Mouse (Mus musculus): ENCODE data around the gene 1110051M20Rik.

1110051M20Rik gene

GRCm38 (mm10) chr2:91421641-91422040 is 22.9 kb downstream of the 1110051M20Rik start:
- DNase-seq (ENCODE audit: low spot score) = no peak

GRCm38 (mm10) chr2:91413811-91414210 is 30.7 kb downstream of the 1110051M20Rik start:
- DNase-seq (ENCODE audit: low spot score) = no peak

- DNase-seq (ENCODE audit: low spot score) = no peak
Observed at GRCm38 (mm10) chr2:91412361-91412760, 32.1 kb downstream of the 1110051M20Rik start.

GRCm38 (mm10) chr2:91411473-91411872 is 33.0 kb downstream of the 1110051M20Rik start:
- no peak for DNase-seq (ENCODE audit: low spot score)

GRCm38 (mm10) chr2:91408031-91408430 is 36.5 kb downstream of the 1110051M20Rik start:
- no peak for DNase-seq (ENCODE audit: low spot score)

- DNase-seq (ENCODE audit: low spot score) = no peak
Observed at GRCm38 (mm10) chr2:91405071-91405470, 39.4 kb downstream of the 1110051M20Rik start.

- no peak for DNase-seq (ENCODE audit: low spot score)
Observed at GRCm38 (mm10) chr2:91399727-91400126, 44.8 kb downstream of the 1110051M20Rik start.

- no peak for DNase-seq (ENCODE audit: low spot score)
Observed at GRCm38 (mm10) chr2:91399168-91399567, 45.3 kb downstream of the 1110051M20Rik start.

GRCm38 (mm10) chr2:91394078-91394477 is 50.4 kb downstream of the 1110051M20Rik start:
- no peak for DNase-seq (ENCODE audit: low spot score)

GRCm38 (mm10) chr2:91388738-91389137 is 55.8 kb downstream of the 1110051M20Rik start:
- DNase-seq (ENCODE audit: low spot score) = no peak

GRCm38 (mm10) chr2:91388281-91388680 is 56.2 kb downstream of the 1110051M20Rik start:
- no peak for DNase-seq (ENCODE audit: low spot score)

GRCm38 (mm10) chr2:91387287-91387958 is 57.1 kb downstream of the 1110051M20Rik start:
- no peak for DNase-seq (ENCODE audit: low spot score)

GRCm38 (mm10) chr2:91386547-91387286 is 57.8 kb downstream of the 1110051M20Rik start:
- DNase-seq (ENCODE audit: low spot score) = no peak

GRCm38 (mm10) chr2:91383294-91383693 is 61.2 kb downstream of the 1110051M20Rik start:
- DNase-seq (ENCODE audit: low spot score) = no peak

GRCm38 (mm10) chr2:91377038-91377437 is 67.5 kb downstream of the 1110051M20Rik start:
- no peak for DNase-seq (ENCODE audit: low spot score)

- no peak for DNase-seq (ENCODE audit: low spot score)
Observed at GRCm38 (mm10) chr2:91370314-91370713, 74.2 kb downstream of the 1110051M20Rik start.

GRCm38 (mm10) chr2:91363272-91363671 is 81.2 kb downstream of the 1110051M20Rik start:
- DNase-seq (ENCODE audit: low spot score) = no peak

- DNase-seq (ENCODE audit: low spot score) = no peak
Observed at GRCm38 (mm10) chr2:91361068-91361528, 83.4 kb downstream of the 1110051M20Rik start.

- DNase-seq (ENCODE audit: low spot score) = no peak
Observed at GRCm38 (mm10) chr2:91355767-91356166, 88.7 kb downstream of the 1110051M20Rik start.

GRCm38 (mm10) chr2:91354727-91355403 is 89.6 kb downstream of the 1110051M20Rik start:
- peak; percentile 24 for DNase-seq (ENCODE audit: low spot score)

- no peak for DNase-seq (ENCODE audit: low spot score)
Observed at GRCm38 (mm10) chr2:91353854-91354253, 90.7 kb downstream of the 1110051M20Rik start.

GRCm38 (mm10) chr2:91351841-91352240 is 92.7 kb downstream of the 1110051M20Rik start:
- no peak for DNase-seq (ENCODE audit: low spot score)

- DNase-seq (ENCODE audit: low spot score) = no peak
Observed at GRCm38 (mm10) chr2:91349974-91350457, 94.5 kb downstream of the 1110051M20Rik start.
